Mouse (Mus musculus) stomach, postnatal 0 days (tissue): ENCODE data around the gene 6030468B19Rik.
"Not testable (repeated sequence)": the region's sequence is repeated elsewhere in the genome, so short reads cannot be mapped to it uniquely, and the experiment has no call there.

Experiments used
- CTCF ChIP-seq: IDR thresholded peaks from 2 replicates; pipeline ENCODE4 v1.5.1; 2016; ENCODE audit warnings: antibody characterized with exemption, low read depth, mild to moderate bottlenecking, moderate library complexity
- EP300 ChIP-seq: optimal IDR thresholded peaks from 2 replicates; pipeline ENCODE3; 2016; ENCODE audit warnings: antibody characterized with exemption

GRCm38 (mm10) chr11:117815850-117816249 is 18.4 kb downstream of the 6030468B19Rik start:
- not testable (repeated sequence) for TF ChIP-seq CTCF, EP300
